In genomic region chr13:28957765-28958164, GRCm38 (mm10) we compare ENCODE assay signal across 8 mouse cellular contexts. TPM values are rescaled to one million over a fixed set of nuclear protein-coding genes. Genes with fewer than 3 reads are reported as not detected.
A peak's percentile ranks its signal among the peaks of the same experiment; 100 is the strongest.
DNase-seq lines count a peak whose midpoint lies in the region; ATAC-seq lines count a peak whose summit lies in the region.

No protein-coding gene starts in this region.

- H3K27me3 ChIP-seq in hindbrain, embryonic 14.5 days (ENCODE audit: control insufficient read depth, insufficient read depth, low read length), result no peaks in the 10 kb centered on the region
- H3K27me3 ChIP-seq in megakaryocyte, embryonic 14.5 days (replicated peaks), result peaks cover 46% of the 10 kb centered on the region

- H3K36me3 ChIP-seq in hindbrain, embryonic 14.5 days (replicated peaks; ENCODE audit: control insufficient read depth, insufficient read depth), result no peaks in the 10 kb centered on the region
- no peaks in the 10 kb centered on the region for H3K36me3 ChIP-seq in megakaryocyte, embryonic 14.5 days (replicated peaks; ENCODE audit: low read length)

- H3K4me2 ChIP-seq in hindbrain, embryonic 14.5 days (replicated peaks), result peak overlapping the region; percentile 89

- WGBS in hindbrain, embryonic 14.5 days, result 4% methylated on average over 16 of the region's 16 CpGs

- peak overlapping the region; percentile 52 for H3K4me3 ChIP-seq in hindbrain, embryonic 14.5 days (replicated peaks; ENCODE audit: low read length)
- H3K4me3 ChIP-seq in megakaryocyte, embryonic 14.5 days (replicated peaks), result peak overlapping the region; percentile 95

- H3K4me1 ChIP-seq in hindbrain, embryonic 14.5 days (replicated peaks; ENCODE audit: control insufficient read depth, insufficient read depth, low read length), result peaks cover 8% of the 10 kb centered on the region
- peaks cover 38% of the 10 kb centered on the region for H3K4me1 ChIP-seq in megakaryocyte, embryonic 14.5 days

- H3K9ac ChIP-seq in hindbrain, embryonic 14.5 days, result peak overlapping the region; percentile 81

- no peaks in the 10 kb centered on the region for H3K9me3 ChIP-seq in hindbrain, embryonic 14.5 days (ENCODE audit: control insufficient read depth, low read length)
- peaks cover 18% of the 10 kb centered on the region for H3K9me3 ChIP-seq in megakaryocyte, embryonic 14.5 days

- H3K27ac ChIP-seq in hindbrain, embryonic 14.5 days, result peak overlapping the region; percentile 98

- ATAC-seq in hindbrain, embryonic 14.5 days (ENCODE audit: low FRiP score), result peak; percentile 26

- peak; percentile 78 for DNase-seq in T-cell, adult 2 months (ENCODE audit: low spot score)
- DNase-seq in cerebellum, postnatal 14 days, result peak; percentile 99 to 100
- DNase-seq in frontal cortex, postnatal 25 days (ENCODE audit: low spot score in 2 of 2), result peak; percentile 95 to 96
- peak; percentile 97 for DNase-seq in hindbrain, embryonic 14.5 days (ENCODE audit: low spot score)
- peak; percentile 87 to 97 for DNase-seq in left cerebral cortex, adult 8-10 months (ENCODE audit: low spot score in 2 of 2)
- peak; percentile 96 to 98 for DNase-seq in right cerebral cortex, postnatal 10 days (ENCODE audit: low spot score in 2 of 2)
- peak; percentile 98 for DNase-seq in urinary bladder, postnatal 14 days (ENCODE audit: low spot score)

RNA-seq across cellular contexts. Expression of gene Sox4, which starts 4.3 kb away (rescaled TPM):
- polyA plus RNA-seq in hindbrain, embryonic 14.5 days (2014; fragmentation: Nextera tagmentation; extraction: Ambion mirVana), result 182 and 195 TPM in 2 replicates
- 10 to 100 TPM; 12.1 to 14.7 (median 13.9) TPM for total RNA-seq in left cerebral cortex, adult 8-10 months (2022)
- 18.8 and 21.8 TPM in 2 replicates for polyA plus RNA-seq in megakaryocyte, embryonic 14.5 days (2012; ENCODE audit: insufficient read depth, low replicate concordance)

Comparison
In these comparisons a context has a peak if more than half of its experiments do, and no peak if none do; other contexts are left out.
1. Peak in every context shown above with its lines: DNase-seq, ATAC-seq, H3K4me3 ChIP-seq and H3K27ac ChIP-seq.